Mouse (Mus musculus): ENCODE measurements around the gene Mypop. TPM values are rescaled to one million over a fixed set of nuclear protein-coding genes. Genes with fewer than 3 reads are reported as not detected.

Gene Mypop
- polyA plus RNA-seq, 2 experiments = 0.20 to 0.34 TPM

- peak; percentile 68 to 72 (median 69) for DNase-seq (ENCODE audit: low read depth in 3 of 3, low spot score in 3 of 3)
- H3K9me3 ChIP-seq (ENCODE audit: control insufficient read depth, low read length) = no peaks in the 10 kb centered on the region
- H3K4me3 ChIP-seq (ENCODE audit: insufficient read depth in 1 of 2, low read depth in 2 of 2, low read length in 2 of 2) = no peak overlapping the region
- TF ChIP-seq EP300 (IDR thresholded peaks at IDR 0.05; ENCODE audit: low read depth) (no peak), CTCF (IDR thresholded peaks at IDR 0.05; ENCODE audit: low read depth) (peak; percentile 99)
- H3K27ac ChIP-seq = no peak overlapping the region
- no peak overlapping the region for H3K9ac ChIP-seq (replicated peaks)
- WGBS (ENCODE audit: insufficient replicate concordance) = 5% methylated on average over 12 of the region's 12 CpGs
- no peak for ATAC-seq (ENCODE audit: insufficient read depth)
- no peaks in the 10 kb centered on the region for H3K36me3 ChIP-seq (replicated peaks; ENCODE audit: control insufficient read depth, insufficient read depth, low read depth)
- peak overlapping the region; percentile 79 for H3K4me2 ChIP-seq (ENCODE audit: low read depth)
- peaks cover 13 to 18% of the 10 kb centered on the region in 2 experiments for H3K4me1 ChIP-seq (replicated peaks; ENCODE audit: control insufficient read depth in 2 of 2, insufficient read depth in 2 of 2, low read length in 1 of 2)
- H3K27me3 ChIP-seq (ENCODE audit: control insufficient read depth, insufficient read depth, low read length) = no peaks in the 10 kb centered on the region
Observed at GRCm38 (mm10) chr7:19006476-19006875, 15.4 kb downstream of the Mypop start.

- TF ChIP-seq CTCF (IDR thresholded peaks at IDR 0.05; ENCODE audit: low read depth) = no peak
- TF ChIP-seq EP300 (IDR thresholded peaks at IDR 0.05; ENCODE audit: low read depth) = no peak
- ATAC-seq (ENCODE audit: insufficient read depth) = peak; percentile 7; the same call in 1 of the 2 replicates
- DNase-seq (ENCODE audit: low read depth in 3 of 3, low spot score in 3 of 3) = no peak
Observed at GRCm38 (mm10) chr7:19007026-19007977, 16.3 kb downstream of the Mypop start.

GRCm38 (mm10) chr7:19010581-19010980, 19.5 kb downstream of the Mypop start:
- Histone ChIP-seq H3K4me1 (replicated peaks; ENCODE audit: control insufficient read depth in 2 of 2, insufficient read depth in 2 of 2, low read length in 1 of 2) (peaks cover 3 to 5% of the 10 kb centered on the region in 2 experiments; a peak in 2 of 4 replicates), H3K36me3 (replicated peaks; ENCODE audit: control insufficient read depth, insufficient read depth, low read depth) (no peaks in the 10 kb centered on the region), H3K9ac (replicated peaks) (no peak overlapping the region), H3K27ac (no peak overlapping the region), H3K4me3 (ENCODE audit: insufficient read depth in 1 of 2, low read depth in 2 of 2, low read length in 2 of 2) (no peak overlapping the region), H3K9me3 (ENCODE audit: control insufficient read depth, low read length) (no peaks in the 10 kb centered on the region), H3K4me2 (ENCODE audit: low read depth) (no peak overlapping the region), H3K27me3 (ENCODE audit: control insufficient read depth, insufficient read depth, low read length) (no peaks in the 10 kb centered on the region)
- DNase-seq (ENCODE audit: low read depth in 3 of 3, low spot score in 3 of 3) = no peak
- TF ChIP-seq CTCF (IDR thresholded peaks at IDR 0.05; ENCODE audit: low read depth) = no peak
- no peak for TF ChIP-seq EP300 (IDR thresholded peaks at IDR 0.05; ENCODE audit: low read depth)
- no peak; the same call in 1 of the 2 replicates for ATAC-seq (ENCODE audit: insufficient read depth)
- WGBS (ENCODE audit: insufficient replicate concordance) = 59% methylated on average over 7 of the region's 7 CpGs

More at GRCm38 (mm10) chr7:19007026-19007977, 16.3 kb downstream of the Mypop start:
- Histone ChIP-seq H3K4me1 (replicated peaks; ENCODE audit: control insufficient read depth in 2 of 2, insufficient read depth in 2 of 2, low read length in 1 of 2) (peaks cover 6 to 12% of the 10 kb centered on the region in 2 experiments; a peak in 3 of 4 replicates), H3K9ac (replicated peaks) (no peak overlapping the region), H3K4me2 (ENCODE audit: low read depth) (peak overlapping the region; percentile 35), H3K36me3 (replicated peaks; ENCODE audit: control insufficient read depth, insufficient read depth, low read depth) (no peaks in the 10 kb centered on the region), H3K4me3 (ENCODE audit: insufficient read depth in 1 of 2, low read depth in 2 of 2, low read length in 2 of 2) (no peak overlapping the region), H3K9me3 (ENCODE audit: control insufficient read depth, low read length) (no peaks in the 10 kb centered on the region), H3K27me3 (ENCODE audit: control insufficient read depth, insufficient read depth, low read length) (no peaks in the 10 kb centered on the region), H3K27ac (peak overlapping the region; percentile 31; the same call in 1 of the 2 replicates)
- 68% methylated on average over 13 of the region's 13 CpGs for WGBS (ENCODE audit: insufficient replicate concordance)

GRCm38 (mm10) chr7:19012025-19012621, 21.1 kb downstream of the Mypop start:
- H3K4me1 ChIP-seq (replicated peaks; ENCODE audit: control insufficient read depth in 2 of 2, insufficient read depth in 2 of 2, low read length in 1 of 2) = peaks cover 3 to 5% of the 10 kb centered on the region in 2 experiments; a peak in 1 of 4 replicates
- no peak for DNase-seq (ENCODE audit: low read depth in 3 of 3, low spot score in 3 of 3)
- no peak overlapping the region for H3K27ac ChIP-seq

More at GRCm38 (mm10) chr7:19012025-19012621, 21.1 kb downstream of the Mypop start:
- Histone ChIP-seq H3K9me3 (ENCODE audit: control insufficient read depth, low read length) (no peaks in the 10 kb centered on the region), H3K4me3 (ENCODE audit: insufficient read depth in 1 of 2, low read depth in 2 of 2, low read length in 2 of 2) (peak overlapping the region; percentile 1 to 26; a peak in 3 of 4 replicates), H3K9ac (replicated peaks) (peak overlapping the region; percentile 44; the same call in 1 of the 2 replicates), H3K27me3 (ENCODE audit: control insufficient read depth, insufficient read depth, low read length) (no peaks in the 10 kb centered on the region), H3K4me2 (ENCODE audit: low read depth) (peak overlapping the region; percentile 61), H3K36me3 (replicated peaks; ENCODE audit: control insufficient read depth, insufficient read depth, low read depth) (no peaks in the 10 kb centered on the region)
- WGBS (ENCODE audit: insufficient replicate concordance) = 2% methylated on average over 29 of the region's 31 CpGs
- TF ChIP-seq CTCF (IDR thresholded peaks at IDR 0.05; ENCODE audit: low read depth) (no peak), EP300 (IDR thresholded peaks at IDR 0.05; ENCODE audit: low read depth) (no peak)
- peak; percentile 32; the same call in 1 of the 2 replicates for ATAC-seq (ENCODE audit: insufficient read depth)
